Mouse (Mus musculus) CH12.LX (cell line): ENCODE data around the gene Myh6.

ENCODE experiments used
- CTCF ChIP-seq, 2 experiments: IDR thresholded peaks in 1 of 2; conservative IDR thresholded peaks in 1 of 2; 2 replicates each; pipeline ENCODE4 v1.5.1; 2011 to 2012; ENCODE audit warnings: low read depth in 2 of 2, low read length in 2 of 2, improper control_type of control experiment in 1 of 2, inconsistent platforms in 1 of 2, mild to moderate bottlenecking in 1 of 2, moderate library complexity in 1 of 2
- EP300 ChIP-seq: IDR thresholded peaks from 2 replicates; pipeline ENCODE4 v1.6.1; 2011; ENCODE audit warnings: low read length, improper control_type of control experiment
- HCFC1 ChIP-seq: IDR thresholded peaks from 2 replicates; pipeline ENCODE4 v1.6.1; 2012; ENCODE audit warnings: low read depth, mild to moderate bottlenecking, inconsistent platforms, low read length, improper control_type of control experiment
- MAX ChIP-seq: IDR thresholded peaks from 2 replicates; pipeline ENCODE4 v1.6.1; 2011; ENCODE audit warnings: low read length, improper control_type of control experiment
- MEF2A ChIP-seq: IDR thresholded peaks from 2 replicates; pipeline ENCODE4 v1.6.1; 2014; ENCODE audit warnings: low read depth, mild to moderate bottlenecking, inconsistent platforms, low read length, improper control_type of control experiment, borderline replicate concordance
- MYC ChIP-seq: IDR thresholded peaks from 2 replicates; pipeline ENCODE4 v1.6.1; 2011; ENCODE audit warnings: low read depth, mild to moderate bottlenecking, improper control_type of control experiment, low read length
- POLR2A ChIP-seq: IDR thresholded peaks from 2 replicates; pipeline ENCODE4 v1.6.1; 2011; ENCODE audit warnings: low read depth, mild to moderate bottlenecking, improper control_type of control experiment, low read length
- RAD21 ChIP-seq: IDR thresholded peaks from 2 replicates; pipeline ENCODE4 v1.6.1; 2011; ENCODE audit warnings: low read depth, mild to moderate bottlenecking, low read length, improper control_type of control experiment, moderate library complexity
- TBP ChIP-seq: conservative IDR thresholded peaks from 2 replicates; pipeline ENCODE4 v1.6.1; 2011; ENCODE audit warnings: low read depth, low read length, improper control_type of control experiment
- USF1 ChIP-seq: IDR thresholded peaks from 2 replicates; pipeline ENCODE4 v1.6.1; 2014; ENCODE audit warnings: low read depth, mild to moderate bottlenecking, inconsistent platforms, low read length, improper control_type of control experiment
- ZC3H11A ChIP-seq: IDR thresholded peaks from 2 replicates; pipeline ENCODE4 v1.6.1; 2012; ENCODE audit warnings: low read depth, mild to moderate bottlenecking, inconsistent platforms, low read length, improper control_type of control experiment
- ZNF384 ChIP-seq: IDR thresholded peaks from 2 replicates; pipeline ENCODE4 v1.6.1; 2012; ENCODE audit warnings: low read depth, low read length, improper control_type of control experiment, inconsistent platforms

GRCm38 (mm10) chr14:54995457-54996138 lies 28.9 kb upstream of the Myh6 start:
- TF ChIP-seq ZNF384 (no peak), MEF2A (no peak), HCFC1 (no peak), EP300 (no peak), MYC (no peak), MAX (no peak), POLR2A (no peak), USF1 (no peak), CTCF (conservative IDR thresholded peaks at IDR 0.05 in 1 of 2, IDR thresholded peaks at IDR 0.05 in 1 of 2; ENCODE audit: low read depth in 2 of 2, low read length in 2 of 2) (no peak), RAD21 (no peak), ZC3H11A (no peak), TBP (no peak)
